20 mouse cellular contexts compared by ENCODE assay signal in genomic region chr5:98761858-98762652, GRCm38 (mm10).
DNase-seq lines count a peak whose midpoint lies in the region; ATAC-seq and TF ChIP-seq lines count a peak whose summit lies in the region.
"Had no signal": no experiment of that assay in that cellular context is flagged by ENCODE, and none has a peak within 500 bp of the region (broad histone marks: within the 10 kb centered on the region; RNA-seq: fewer than 3 reads in every experiment).

No protein-coding gene starts in this region.

- no peak overlapping the region for H3K27ac ChIP-seq in hindbrain, postnatal 0 days
- H3K27ac ChIP-seq in hindbrain, embryonic 12.5 days = no peak overlapping the region
- H3K27ac ChIP-seq in neural tube, embryonic 15.5 days (replicated peaks) = 0 out of 2 replicates have a peak overlapping the region, but pooled peaks have one; percentile 9
- H3K27ac ChIP-seq: embryonic facial prominence, embryonic 13.5 days; forebrain, embryonic 15.5 days; heart, embryonic 15.5 days; hindbrain, embryonic 15.5 days; limb, embryonic 13.5 days; lung, embryonic 15.5 days had no signal

- DNase-seq in hindbrain, postnatal 0 days (ENCODE audit: low spot score) = peak; percentile 49
- no peak for DNase-seq in neural tube, embryonic 10.5 days (ENCODE audit: extremely low spot score, low spot score)
- peak; percentile 8 for DNase-seq in layer of hippocampus, adult 9-11 months
- peak; percentile 38 for DNase-seq in skeletal muscle tissue, adult 2 months (ENCODE audit: low read depth, low spot score)
- DNase-seq in kidney, postnatal 25 days = no peak
- no peak for DNase-seq in kidney, postnatal 14 days
- DNase-seq: adrenal gland, postnatal 25 days; B cell, adult 2 months; cerebellum, adult 11 months; heart, adult 11 months; kidney, adult 2 months; right cerebral cortex, postnatal 25 days had no signal

- peak; percentile 75 for ATAC-seq in hindbrain, postnatal 0 days
- ATAC-seq in hindbrain, embryonic 12.5 days (ENCODE audit: low FRiP score) = no peak
- ATAC-seq in neural tube, embryonic 15.5 days (ENCODE audit: low FRiP score) = 0 out of 2 replicates have a peak, but pooled peaks have one; percentile 35
- ATAC-seq: forebrain, embryonic 15.5 days had no signal

- TF ChIP-seq CTCF in hindbrain, postnatal 0 days (IDR thresholded peaks at IDR 0.05; ENCODE audit: low read depth) = no peak

- no peaks in the 10 kb centered on the region for H3K27me3 ChIP-seq in hindbrain, postnatal 0 days (ENCODE audit: insufficient read depth, low read length)
- no peaks in the 10 kb centered on the region for H3K27me3 ChIP-seq in hindbrain, embryonic 12.5 days
- no peaks in the 10 kb centered on the region for H3K27me3 ChIP-seq in neural tube, embryonic 15.5 days (replicated peaks)
- H3K27me3 ChIP-seq: forebrain, embryonic 15.5 days; heart, embryonic 15.5 days; hindbrain, embryonic 15.5 days; limb, embryonic 13.5 days; lung, embryonic 15.5 days had no signal

- peak overlapping the region; percentile 5; the same call in 1 of the 2 replicates for H3K4me2 ChIP-seq in hindbrain, postnatal 0 days (ENCODE audit: low read depth, low read length)
- H3K4me2 ChIP-seq in hindbrain, embryonic 12.5 days (replicated peaks) = no peak overlapping the region
- H3K4me2 ChIP-seq in neural tube, embryonic 15.5 days = no peak overlapping the region
- H3K4me2 ChIP-seq: embryonic facial prominence, embryonic 13.5 days; forebrain, embryonic 15.5 days; heart, embryonic 15.5 days; hindbrain, embryonic 15.5 days; limb, embryonic 13.5 days; lung, embryonic 15.5 days had no signal

- H3K9ac ChIP-seq in hindbrain, postnatal 0 days (replicated peaks; ENCODE audit: low read length) = no peak overlapping the region
- H3K9ac ChIP-seq in hindbrain, embryonic 12.5 days = no peak overlapping the region
- H3K9ac ChIP-seq in neural tube, embryonic 15.5 days (replicated peaks) = no peak overlapping the region
- H3K9ac ChIP-seq: embryonic facial prominence, embryonic 13.5 days; forebrain, embryonic 15.5 days; heart, embryonic 15.5 days; hindbrain, embryonic 15.5 days; limb, embryonic 13.5 days; lung, embryonic 15.5 days had no signal

- WGBS in hindbrain, postnatal 0 days = 48% methylated on average over 15 of the region's 15 CpGs
- 83% methylated on average over 15 of the region's 15 CpGs for WGBS in hindbrain, embryonic 12.5 days
- 65% methylated on average over 15 of the region's 15 CpGs for whole genome bisulfite sequencing in neural tube, embryonic 15.5 days

- no peak overlapping the region for H3K4me3 ChIP-seq in hindbrain, postnatal 0 days (ENCODE audit: low read length)
- no peak overlapping the region for H3K4me3 ChIP-seq in hindbrain, embryonic 12.5 days
- no peak overlapping the region for H3K4me3 ChIP-seq in neural tube, embryonic 15.5 days (replicated peaks)
- H3K4me3 ChIP-seq: embryonic facial prominence, embryonic 13.5 days; forebrain, embryonic 15.5 days; heart, embryonic 15.5 days; hindbrain, embryonic 15.5 days; limb, embryonic 13.5 days; lung, embryonic 15.5 days had no signal

- H3K36me3 ChIP-seq in hindbrain, postnatal 0 days (ENCODE audit: insufficient read depth, low read length) = no peaks in the 10 kb centered on the region
- H3K36me3 ChIP-seq in hindbrain, embryonic 12.5 days = no peaks in the 10 kb centered on the region
- H3K36me3 ChIP-seq in neural tube, embryonic 15.5 days = no peaks in the 10 kb centered on the region
- H3K36me3 ChIP-seq: embryonic facial prominence, embryonic 13.5 days; forebrain, embryonic 15.5 days; heart, embryonic 15.5 days; hindbrain, embryonic 15.5 days; limb, embryonic 13.5 days; lung, embryonic 15.5 days had no signal

- H3K4me1 ChIP-seq in hindbrain, postnatal 0 days (ENCODE audit: insufficient read depth, low read length) = no peaks in the 10 kb centered on the region
- H3K4me1 ChIP-seq in hindbrain, embryonic 12.5 days = no peaks in the 10 kb centered on the region
- H3K4me1 ChIP-seq in neural tube, embryonic 15.5 days = peaks cover 7% of the 10 kb centered on the region; the same call in 1 of the 2 replicates
- H3K4me1 ChIP-seq: heart, embryonic 15.5 days; hindbrain, embryonic 15.5 days; limb, embryonic 13.5 days; lung, embryonic 15.5 days had no signal

- H3K9me3 ChIP-seq in hindbrain, postnatal 0 days (ENCODE audit: low read length) = no peaks in the 10 kb centered on the region
- H3K9me3 ChIP-seq in hindbrain, embryonic 12.5 days (replicated peaks) = no peaks in the 10 kb centered on the region
- no peaks in the 10 kb centered on the region for H3K9me3 ChIP-seq in neural tube, embryonic 15.5 days (replicated peaks)
- H3K9me3 ChIP-seq: embryonic facial prominence, embryonic 13.5 days; forebrain, embryonic 15.5 days; heart, embryonic 15.5 days; hindbrain, embryonic 15.5 days; limb, embryonic 13.5 days; lung, embryonic 15.5 days had no signal

Comparison
In these comparisons a context has a peak if more than half of its experiments do, and no peak if none do; other contexts are left out.
1. DNase-seq: peak in hindbrain, postnatal 0 days (single experiment), layer of hippocampus, adult 9-11 months (single experiment) and skeletal muscle tissue, adult 2 months (single experiment); none in neural tube, embryonic 10.5 days (single experiment), kidney, postnatal 25 days (0 of 2) and kidney, postnatal 14 days (single experiment).